Mouse (Mus musculus) forebrain, embryonic 10.5 days (tissue): ENCODE results near the gene Sp9. TPM values are rescaled to one million over a fixed set of nuclear protein-coding genes. Genes with fewer than 3 reads are reported as not detected.

ENCODE experiments used
- DNase-seq: peaks from one replicate; pipeline ENCODE4 v3.0.0-alpha.2; 2017; ENCODE audit warnings: low spot score; ENCODE audit errors: extremely low spot score
- H3K27ac ChIP-seq: fragments of 300-500 bp; sonication (generic); 2 replicates; pipeline ENCODE4 v1.5.1; 2016; ENCODE audit warnings: mild to moderate bottlenecking
- H3K27me3 ChIP-seq: fragments of 300-500 bp; sonication (generic); 2 replicates; pipeline ENCODE4 v1.6.1; 2016; ENCODE audit warnings: mild to moderate bottlenecking; ENCODE audit not compliant: poor library complexity, severe bottlenecking
- H3K36me3 ChIP-seq: fragments of 300-500 bp; sonication (generic); replicated peaks from 2 replicates; pipeline ENCODE4 v1.6.1; 2016; ENCODE audit warnings: mild to moderate bottlenecking, moderate library complexity
- H3K4me1 ChIP-seq: fragments of 300-500 bp; sonication (generic); 2 replicates; pipeline ENCODE4 v1.6.1; 2016
- H3K4me3 ChIP-seq: fragments of 300-500 bp; sonication (generic); 2 replicates; pipeline ENCODE4 v1.5.1; 2016; ENCODE audit warnings: mild to moderate bottlenecking, moderate library complexity
- H3K9me3 ChIP-seq: fragments of 300-500 bp; sonication (generic); 2 replicates; pipeline ENCODE4 v1.6.1; 2016; ENCODE audit warnings: mild to moderate bottlenecking, moderate library complexity
- WGBS: fragments of 180-500 bp; shearing (Covaris S2); methylation state at CpG from one replicate; pipeline ENCODE4 v1.1.7; 2016; 5-methylcytosine and 5-hydroxymethylcytosine counted together
- polyA plus RNA-seq: library from polyadenylated mRNA; unstranded; fragments of >200 nt; fragmentation: Nextera tagmentation; extraction: Ambion mirVana; gene quantifications from 2 replicates; pipeline ENCODE4 v1.2.1, GENCODE M21; 2016

Gene Sp9
- polyA plus RNA-seq, 1 experiment from 2014 or later: 0.94 TPM

GRCm38 (mm10) chr2:73277709-73278075 lies 6.0 kb downstream of the Sp9 start:
- DNase-seq: peak; percentile 58
- H3K36me3 ChIP-seq: no peaks in the 10 kb centered on the region
- peak overlapping the region; percentile 43 for H3K4me3 ChIP-seq
- no peaks in the 10 kb centered on the region for H3K9me3 ChIP-seq
- H3K4me1 ChIP-seq: peaks cover 69% of the 10 kb centered on the region
- H3K27ac ChIP-seq: peak overlapping the region; percentile 56
- WGBS: 2% methylated on average over 18 of the region's 18 CpGs
- H3K27me3 ChIP-seq: peaks cover 100% of the 10 kb centered on the region

- WGBS: 1% methylated on average over 20 of the region's 20 CpGs
- peak; percentile 88 for DNase-seq
- Histone ChIP-seq H3K27me3 (peaks cover 96% of the 10 kb centered on the region), H3K9me3 (no peaks in the 10 kb centered on the region), H3K4me1 (peaks cover 62% of the 10 kb centered on the region), H3K4me3 (peak overlapping the region; percentile 43), H3K27ac (no peak overlapping the region), H3K36me3 (no peaks in the 10 kb centered on the region)
Measured at GRCm38 (mm10) chr2:73278131-73278854, 6.6 kb downstream of the Sp9 start.

GRCm38 (mm10) chr2:73278869-73279268 lies 7.1 kb downstream of the Sp9 start:
- Histone ChIP-seq H3K9me3 (no peaks in the 10 kb centered on the region), H3K4me1 (peaks cover 57% of the 10 kb centered on the region), H3K36me3 (no peaks in the 10 kb centered on the region), H3K27me3 (peaks cover 90% of the 10 kb centered on the region), H3K27ac (no peak overlapping the region), H3K4me3 (peak overlapping the region; percentile 36)
- DNase-seq: no peak
- WGBS: 0% methylated on average over 17 of the region's 17 CpGs

- Histone ChIP-seq H3K27me3 (peaks cover 84% of the 10 kb centered on the region), H3K36me3 (no peaks in the 10 kb centered on the region), H3K4me3 (peak overlapping the region; percentile 36), H3K9me3 (no peaks in the 10 kb centered on the region), H3K27ac (no peak overlapping the region), H3K4me1 (peaks cover 51% of the 10 kb centered on the region)
- DNase-seq: peak; percentile 31
- WGBS: under 1% methylated on average over 29 of the region's 31 CpGs
Measured at GRCm38 (mm10) chr2:73279271-73280038, 7.7 kb downstream of the Sp9 start.

DNA sequence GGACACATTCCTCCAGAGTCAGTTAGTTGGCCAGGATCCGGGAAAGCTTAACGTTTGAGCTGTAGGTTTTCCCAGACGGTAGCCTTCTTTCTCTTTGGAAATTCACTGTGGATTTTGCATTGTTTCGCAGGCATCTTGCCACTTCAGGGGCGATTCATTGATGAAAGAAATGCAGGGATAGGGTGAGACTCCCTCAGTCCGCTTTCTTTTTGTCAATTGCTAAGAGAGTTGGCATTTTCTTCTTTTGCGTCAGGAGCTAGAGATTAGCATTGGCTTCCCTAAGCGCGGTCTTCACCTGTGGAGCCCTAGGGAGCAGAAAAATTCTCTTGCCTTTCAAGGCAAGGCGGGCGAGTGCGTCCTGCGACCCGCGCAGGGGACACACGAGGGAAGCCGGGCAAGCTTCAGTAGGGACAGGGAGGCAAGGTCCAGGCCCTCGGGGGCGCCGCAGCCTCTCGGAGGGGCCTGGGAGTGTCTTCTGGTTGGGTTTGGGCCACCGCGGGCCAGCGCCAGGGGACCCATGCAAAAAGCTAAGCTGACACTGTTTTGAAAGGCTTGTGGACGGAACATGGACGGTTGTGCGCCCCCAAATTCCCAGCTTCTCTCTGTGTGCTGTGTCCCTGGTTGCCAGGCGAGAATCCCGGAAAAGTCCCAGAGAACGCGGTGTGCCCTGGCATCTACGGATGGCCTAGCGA lies 8.8 kb downstream of the Sp9 start:
- Histone ChIP-seq H3K4me1 (peaks cover 47% of the 10 kb centered on the region), H3K9me3 (no peaks in the 10 kb centered on the region), H3K27ac (no peak overlapping the region), H3K36me3 (no peaks in the 10 kb centered on the region), H3K4me3 (peak overlapping the region; percentile 31), H3K27me3 (peaks cover 74% of the 10 kb centered on the region)
- peak; percentile 36 for DNase-seq
- under 1% methylated on average over 33 of the region's 33 CpGs for WGBS

DNA sequence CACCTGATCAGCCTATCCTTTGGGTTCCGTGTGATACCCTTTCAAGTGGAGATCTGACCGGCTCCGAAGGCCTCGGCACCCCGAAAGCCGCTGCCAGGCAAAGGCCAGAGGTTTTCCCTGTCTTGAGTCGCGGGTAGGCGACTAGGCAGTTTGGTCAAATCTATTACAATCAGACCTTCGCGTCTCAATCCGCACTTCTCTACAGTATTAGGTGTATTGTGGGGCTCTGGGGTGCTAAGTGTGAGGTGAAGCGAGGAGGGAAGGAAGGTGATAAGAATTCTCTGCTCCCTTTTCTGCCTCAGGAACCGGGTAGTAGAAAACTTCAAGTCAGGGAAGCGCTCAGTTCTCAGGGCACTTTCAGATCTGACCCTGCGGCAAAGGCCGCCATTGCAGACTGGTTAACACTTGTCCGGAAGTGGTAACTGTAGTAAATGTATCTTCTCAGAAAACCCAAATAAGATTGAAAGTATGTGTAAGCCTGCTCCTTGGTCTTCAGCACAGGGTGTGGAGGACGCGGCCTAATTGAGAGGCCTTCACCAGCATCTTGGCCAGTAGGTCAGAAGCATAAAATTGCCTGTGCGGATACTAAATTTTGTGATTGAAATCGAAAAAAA lies 9.4 kb downstream of the Sp9 start:
- no peaks in the 10 kb centered on the region; the same call in 1 of the 2 replicates for H3K36me3 ChIP-seq
- no peak overlapping the region for H3K27ac ChIP-seq
- H3K4me3 ChIP-seq: peak overlapping the region; percentile 31; the same call in 1 of the 2 replicates
- peaks cover 67% of the 10 kb centered on the region for H3K27me3 ChIP-seq
- peaks cover 45% of the 10 kb centered on the region for H3K4me1 ChIP-seq
- WGBS: 4% methylated on average over 22 of the region's 22 CpGs
- H3K9me3 ChIP-seq: no peaks in the 10 kb centered on the region
- peak; percentile 42 for DNase-seq

GRCm38 (mm10) chr2:73281707-73282106 lies 10.0 kb downstream of the Sp9 start:
- no peak overlapping the region for H3K27ac ChIP-seq
- 6% methylated on average over 7 of the region's 7 CpGs for WGBS
- peaks cover 40% of the 10 kb centered on the region for H3K4me1 ChIP-seq
- peaks cover 61% of the 10 kb centered on the region for H3K27me3 ChIP-seq
- H3K9me3 ChIP-seq: no peaks in the 10 kb centered on the region
- no peak overlapping the region for H3K4me3 ChIP-seq
- no peaks in the 10 kb centered on the region; the same call in 1 of the 2 replicates for H3K36me3 ChIP-seq
- DNase-seq: no peak

DNA sequence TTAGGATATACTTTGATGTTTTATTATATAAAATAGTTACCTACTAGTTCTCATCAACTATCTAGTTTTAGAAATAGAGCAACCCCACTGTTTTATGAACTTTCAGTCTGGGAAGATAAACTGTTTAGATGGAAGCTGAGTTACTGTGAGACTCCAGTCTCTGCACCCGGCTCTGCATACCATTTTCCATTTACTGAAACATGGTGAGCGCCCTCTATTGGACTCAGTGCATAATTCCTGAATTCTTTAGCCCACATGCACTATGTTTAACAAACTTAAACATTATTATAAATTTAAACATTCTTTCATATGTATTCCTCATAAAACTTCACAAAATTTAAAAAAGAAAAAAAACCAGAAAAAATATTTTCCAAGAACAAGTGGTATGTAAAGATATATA lies 13.9 kb downstream of the Sp9 start:
- H3K27me3 ChIP-seq: peaks cover 22% of the 10 kb centered on the region
- no peaks in the 10 kb centered on the region for H3K9me3 ChIP-seq
- H3K4me3 ChIP-seq: no peak overlapping the region
- H3K27ac ChIP-seq: no peak overlapping the region
- peaks cover 7% of the 10 kb centered on the region for H3K36me3 ChIP-seq
- WGBS: 9% methylated on average over 2 of the region's 2 CpGs
- DNase-seq: no peak
- H3K4me1 ChIP-seq: peaks cover 9% of the 10 kb centered on the region

GRCm38 (mm10) chr2:73291130-73291529 lies 19.4 kb downstream of the Sp9 start:
- no peaks in the 10 kb centered on the region for H3K9me3 ChIP-seq
- H3K36me3 ChIP-seq: peaks cover 14% of the 10 kb centered on the region
- H3K4me3 ChIP-seq: no peak overlapping the region
- no peaks in the 10 kb centered on the region for H3K4me1 ChIP-seq
- 90% methylated on average over 4 of the region's 4 CpGs for WGBS
- no peak overlapping the region for H3K27ac ChIP-seq
- H3K27me3 ChIP-seq: no peaks in the 10 kb centered on the region
- DNase-seq: no peak

DNA sequence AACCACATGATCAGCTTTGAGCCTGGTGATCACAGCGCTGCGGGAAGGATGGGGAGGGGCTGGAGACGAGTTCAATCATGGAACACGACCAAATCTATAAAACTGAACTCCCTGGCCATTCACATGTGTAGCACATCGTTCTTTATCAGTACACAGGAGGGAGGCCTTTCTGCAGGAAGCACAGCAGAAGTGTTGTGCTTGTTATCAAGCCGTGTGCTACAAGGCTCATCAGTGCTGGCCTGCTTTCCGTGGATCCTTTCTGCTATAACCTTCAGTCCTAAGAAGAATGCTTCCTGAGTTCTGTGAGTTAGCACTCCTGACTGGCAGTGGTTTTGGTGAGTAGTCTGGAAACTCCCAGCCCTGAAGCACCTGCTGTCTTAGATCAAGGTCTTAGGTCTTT lies 23.3 kb downstream of the Sp9 start:
- H3K27ac ChIP-seq: no peak overlapping the region
- no peaks in the 10 kb centered on the region for H3K9me3 ChIP-seq
- WGBS: 88% methylated on average over 7 of the region's 7 CpGs
- H3K27me3 ChIP-seq: no peaks in the 10 kb centered on the region
- H3K4me1 ChIP-seq: 0 out of 2 replicates have a peak, but pooled peaks cover 7% of the 10 kb centered on the region
- no peak for DNase-seq
- no peak overlapping the region for H3K4me3 ChIP-seq
- peaks cover 15% of the 10 kb centered on the region for H3K36me3 ChIP-seq

GRCm38 (mm10) chr2:73298154-73298553 lies 26.4 kb downstream of the Sp9 start:
- H3K4me3 ChIP-seq: no peak overlapping the region
- DNase-seq: no peak
- 85% methylated on average over 7 of the region's 7 CpGs for WGBS
- H3K36me3 ChIP-seq: peaks cover 19% of the 10 kb centered on the region
- H3K9me3 ChIP-seq: no peaks in the 10 kb centered on the region
- no peaks in the 10 kb centered on the region for H3K27me3 ChIP-seq
- H3K4me1 ChIP-seq: 0 out of 2 replicates have a peak, but pooled peaks cover 7% of the 10 kb centered on the region
- no peak overlapping the region for H3K27ac ChIP-seq

- no peaks in the 10 kb centered on the region for H3K27me3 ChIP-seq
- peaks cover 19% of the 10 kb centered on the region for H3K36me3 ChIP-seq
- 72% methylated on average over 3 of the region's 3 CpGs for WGBS
Measured at GRCm38 (mm10) chr2:73298841-73299240, 27.1 kb downstream of the Sp9 start.

More at GRCm38 (mm10) chr2:73298841-73299240, 27.1 kb downstream of the Sp9 start:
- H3K27ac ChIP-seq: no peak overlapping the region
- no peak overlapping the region for H3K4me3 ChIP-seq
- 0 out of 2 replicates have a peak, but pooled peaks cover 7% of the 10 kb centered on the region for H3K4me1 ChIP-seq
- no peak for DNase-seq
- no peaks in the 10 kb centered on the region for H3K9me3 ChIP-seq
